Mouse (Mus musculus): Measurements from ENCODE around the gene Minpp1. TPM values are rescaled to one million over a fixed set of nuclear protein-coding genes. Genes with fewer than 3 reads are reported as not detected.

Gene Minpp1
- 143 and 161 TPM in 2 replicates for polyA plus RNA-seq (2015; fragmentation: Nextera tagmentation; extraction: Ambion mirVana)

GRCm38 (mm10) chr19:32485681-32486105 is at the start of gene Minpp1:
TSS of gene Minpp1 (plus strand) at chr19:32485769.

GRCm38 (mm10) chr19:32466478-32466877 is 19.1 kb upstream of the Minpp1 start, which contains the start of gene Rpl9-ps6:
TSS of gene Rpl9-ps6 (minus strand) at chr19:32466578.

Other genes with a start within 250 kb of the Minpp1 start
- gene Sgms1, start 96.1 kb upstream of the Minpp1 start, polyA plus RNA-seq (2015; fragmentation: Nextera tagmentation; extraction: Ambion mirVana): 29.6 and 34.3 TPM in 2 replicates
- 125 and 134 TPM in 2 replicates for gene Rpl9-ps6, start 19.2 kb upstream of the Minpp1 start, polyA plus RNA-seq (2015; fragmentation: Nextera tagmentation; extraction: Ambion mirVana)
- gene Papss2, start 110.0 kb downstream of the Minpp1 start, polyA plus RNA-seq (2015; fragmentation: Nextera tagmentation; extraction: Ambion mirVana): 1.8 and 3.4 TPM in 2 replicates

Measured in spleen, postnatal 0 days (tissue).